ENCODE assay signal across 9 mouse cellular contexts in the genomic region with DNA sequence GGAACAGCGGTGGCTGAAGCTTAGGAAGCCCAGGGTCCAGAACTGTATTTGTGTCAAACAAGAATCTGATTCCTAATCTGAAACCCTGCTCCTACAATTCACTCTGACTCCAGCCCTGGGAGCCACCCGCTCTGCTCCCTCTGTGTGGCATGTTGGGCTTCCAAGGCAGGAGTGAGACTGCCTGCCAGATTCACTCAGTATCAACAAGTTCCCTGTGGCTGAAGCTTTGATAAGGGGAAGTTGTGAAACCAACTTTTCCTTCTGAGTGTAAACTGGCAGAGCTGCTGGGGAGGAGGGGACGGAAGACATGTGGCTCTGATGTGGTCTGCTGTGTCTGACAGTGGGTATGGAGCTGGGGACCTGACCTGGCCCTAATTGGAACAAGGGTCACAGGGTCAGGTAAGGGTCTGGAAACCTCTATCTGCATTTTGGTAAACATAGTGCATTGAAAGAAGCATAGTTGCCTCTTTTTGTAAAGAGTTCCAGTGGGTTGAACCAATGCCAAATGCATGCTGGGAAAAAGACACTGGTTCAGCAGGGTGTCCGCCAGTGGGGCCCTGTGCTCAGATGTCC.
DNase-seq lines count a peak whose midpoint lies in the region; ATAC-seq and TF ChIP-seq lines count a peak whose summit lies in the region.
"Had no signal": no experiment of that assay in that cellular context is flagged by ENCODE, and none has a peak within 500 bp of the region (broad histone marks: within the 10 kb centered on the region; RNA-seq: fewer than 3 reads in every experiment).

No protein-coding gene starts in this region.

- TF ChIP-seq EP300 in heart, postnatal 0 days (IDR thresholded peaks at IDR 0.05; ENCODE audit: low read depth) = 0 out of 2 replicates have a peak, but pooled peaks have one; percentile 40

- H3K9ac ChIP-seq in liver, embryonic 13.5 days = no peak overlapping the region
- no peak overlapping the region for H3K9ac ChIP-seq in liver, embryonic 12.5 days
- no peak overlapping the region for H3K9ac ChIP-seq in heart, postnatal 0 days (replicated peaks; ENCODE audit: low read depth, low read length)

- ATAC-seq in liver, embryonic 13.5 days (ENCODE audit: low read depth) = peak; percentile 41; the same call in 1 of the 2 replicates
- ATAC-seq in liver, embryonic 12.5 days = no peak
- ATAC-seq in heart, postnatal 0 days (ENCODE audit: insufficient read depth, low read depth) = peak; percentile 69
- ATAC-seq in megakaryocyte progenitor cell, adult 5-6 weeks (replicated peaks; ENCODE audit: poor library complexity) = peak; percentile 81

- no peak overlapping the region for H3K4me2 ChIP-seq in liver, embryonic 13.5 days
- H3K4me2 ChIP-seq in liver, embryonic 12.5 days = no peak overlapping the region
- no peak overlapping the region for H3K4me2 ChIP-seq in heart, postnatal 0 days (ENCODE audit: low read depth, low read length)

- H3K4me1 ChIP-seq in liver, embryonic 13.5 days (replicated peaks) = peaks cover 14% of the 10 kb centered on the region; the same call in 1 of the 2 replicates
- H3K4me1 ChIP-seq in liver, embryonic 12.5 days = peaks cover 21% of the 10 kb centered on the region
- peaks cover 32% of the 10 kb centered on the region for H3K4me1 ChIP-seq in heart, postnatal 0 days (ENCODE audit: control insufficient read depth, insufficient read depth)

- no peak for TF ChIP-seq CTCF in heart, postnatal 0 days (IDR thresholded peaks at IDR 0.05; ENCODE audit: low read depth)

- peak overlapping the region; percentile 18; the same call in 1 of the 2 replicates for H3K27ac ChIP-seq in liver, embryonic 13.5 days
- H3K27ac ChIP-seq in liver, embryonic 12.5 days = no peak overlapping the region
- peak overlapping the region; percentile 82 for H3K27ac ChIP-seq in heart, postnatal 0 days (ENCODE audit: low read depth)

- WGBS in liver, embryonic 13.5 days (ENCODE audit: insufficient replicate concordance) = 69% methylated on average over 4 of the region's 4 CpGs
- 62% methylated on average over 4 of the region's 4 CpGs for WGBS in liver, embryonic 12.5 days (ENCODE audit: insufficient replicate concordance)
- 31% methylated on average over 4 of the region's 4 CpGs for WGBS in heart, postnatal 0 days

- DNase-seq in liver, embryonic 13.5 days = no peak
- DNase-seq in fibroblast of lung, adult 2 months (ENCODE audit: low read depth) = peak; percentile 29
- DNase-seq in heart, postnatal 0 days (ENCODE audit: low spot score) = peak; percentile 72
- no peak for DNase-seq in spleen, adult 12 weeks (ENCODE audit: low spot score)
- no peak for DNase-seq in embryo, embryonic 11 days
- DNase-seq in thymus, postnatal 36 days = no peak

- H3K27me3 ChIP-seq in liver, embryonic 13.5 days = no peaks in the 10 kb centered on the region
- H3K27me3 ChIP-seq in liver, embryonic 12.5 days (replicated peaks) = no peaks in the 10 kb centered on the region
- H3K27me3 ChIP-seq in heart, postnatal 0 days (ENCODE audit: control insufficient read depth, insufficient read depth, low read length) = no peaks in the 10 kb centered on the region

- no peak overlapping the region for H3K4me3 ChIP-seq in liver, embryonic 13.5 days (replicated peaks)
- no peak overlapping the region for H3K4me3 ChIP-seq in liver, embryonic 12.5 days
- H3K4me3 ChIP-seq in heart, postnatal 0 days (ENCODE audit: low read depth, low read length) = no peak overlapping the region
- H3K4me3 ChIP-seq: myocyte had no signal

- no peaks in the 10 kb centered on the region for H3K36me3 ChIP-seq in liver, embryonic 13.5 days
- 0 out of 2 replicates have a peak, but pooled peaks cover 5% of the 10 kb centered on the region for H3K36me3 ChIP-seq in liver, embryonic 12.5 days
- peaks cover 11% of the 10 kb centered on the region; the same call in 1 of the 2 replicates for H3K36me3 ChIP-seq in heart, postnatal 0 days (replicated peaks; ENCODE audit: control insufficient read depth, insufficient read depth, low read length)

- H3K9me3 ChIP-seq in liver, embryonic 13.5 days (replicated peaks) = no peaks in the 10 kb centered on the region
- no peaks in the 10 kb centered on the region for H3K9me3 ChIP-seq in liver, embryonic 12.5 days (replicated peaks)
- no peaks in the 10 kb centered on the region for H3K9me3 ChIP-seq in heart, postnatal 0 days (replicated peaks; ENCODE audit: control insufficient read depth, low read length)

Comparison
In these comparisons a context has a peak if more than half of its experiments do, and no peak if none do; other contexts are left out.
1. DNase-seq: peak in fibroblast of lung, adult 2 months (single experiment) and heart, postnatal 0 days (single experiment); none in liver, embryonic 13.5 days (single experiment), spleen, adult 12 weeks (single experiment), embryo, embryonic 11 days (single experiment) and thymus, postnatal 36 days (0 of 2).